Mouse (Mus musculus): ENCODE data around the gene Tcl1b4. TPM values are rescaled to one million over a fixed set of nuclear protein-coding genes. Genes with fewer than 3 reads are reported as not detected.
"Not testable (repeated sequence)": the region's sequence is repeated elsewhere in the genome, so short reads cannot be mapped to it uniquely, and the experiment has no call there.

The Tcl1b4 gene
- not detected in 2 replicates for polyA plus RNA-seq (2015; fragmentation: Nextera tagmentation; extraction: Ambion mirVana)

- not testable (repeated sequence) for H3K27ac ChIP-seq (ENCODE audit: low read depth, low read length); H3K27me3 ChIP-seq (replicated peaks; ENCODE audit: control insufficient read depth, insufficient read depth, low read length); H3K4me3 ChIP-seq (ENCODE audit: low read depth, low read length); ATAC-seq; H3K4me2 ChIP-seq (replicated peaks; ENCODE audit: low read depth); H3K9ac ChIP-seq (ENCODE audit: low read depth, low read length); H3K9me3 ChIP-seq (ENCODE audit: control insufficient read depth); H3K36me3 ChIP-seq (ENCODE audit: control insufficient read depth, insufficient read depth); H3K4me1 ChIP-seq (replicated peaks; ENCODE audit: control insufficient read depth, insufficient read depth, low read length)
- 67% methylated on average over 1 of the region's 1 CpGs for WGBS
Observed at GRCm38 (mm10) chr12:105201657-105202056, at the start of gene Tcl1b4. Tcl1b4 (plus strand) TSS chr12:105201957.

GRCm38 (mm10) chr12:105155286-105155685, 46.5 kb upstream of the Tcl1b4 start:
- not testable (repeated sequence) for H3K4me2 ChIP-seq (replicated peaks; ENCODE audit: low read depth); H3K9ac ChIP-seq (ENCODE audit: low read depth, low read length); H3K36me3 ChIP-seq (ENCODE audit: control insufficient read depth, insufficient read depth); H3K4me3 ChIP-seq (ENCODE audit: low read depth, low read length); H3K27me3 ChIP-seq (replicated peaks; ENCODE audit: control insufficient read depth, insufficient read depth, low read length); ATAC-seq; H3K4me1 ChIP-seq (replicated peaks; ENCODE audit: control insufficient read depth, insufficient read depth, low read length); H3K9me3 ChIP-seq (ENCODE audit: control insufficient read depth); H3K27ac ChIP-seq (ENCODE audit: low read depth, low read length)
- WGBS = 76% methylated on average over 4 of the region's 4 CpGs

DNA sequence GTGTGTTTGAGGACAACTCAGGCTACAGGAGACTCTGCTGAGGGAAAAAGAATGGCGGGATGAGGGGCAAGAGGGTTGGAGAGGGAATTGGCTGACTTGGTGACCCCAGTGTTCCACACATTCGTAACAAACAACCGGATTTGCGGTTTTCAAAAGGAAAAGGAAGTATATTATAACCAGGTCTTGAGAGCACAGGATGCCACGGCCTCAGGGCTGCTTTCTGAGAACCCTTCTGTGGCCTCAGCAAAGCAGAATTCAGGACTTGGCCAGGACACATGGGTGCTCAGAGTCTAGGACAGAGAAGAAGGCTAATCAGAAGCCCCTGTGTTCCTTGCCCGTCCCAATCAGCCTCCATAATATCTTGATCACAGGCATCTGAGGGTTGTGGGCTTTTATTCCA, 42.9 kb upstream of the Tcl1b4 start:
- Histone ChIP-seq H3K27me3 (replicated peaks; ENCODE audit: control insufficient read depth, insufficient read depth, low read length) (no peaks in the 10 kb centered on the region), H3K4me1 (replicated peaks; ENCODE audit: control insufficient read depth, insufficient read depth, low read length) (no peaks in the 10 kb centered on the region), H3K9me3 (ENCODE audit: control insufficient read depth) (no peaks in the 10 kb centered on the region), H3K4me3 (ENCODE audit: low read depth, low read length) (no peak overlapping the region), H3K27ac (ENCODE audit: low read depth, low read length) (no peak overlapping the region), H3K36me3 (ENCODE audit: control insufficient read depth, insufficient read depth) (no peaks in the 10 kb centered on the region), H3K4me2 (replicated peaks; ENCODE audit: low read depth) (no peak overlapping the region), H3K9ac (ENCODE audit: low read depth, low read length) (no peak overlapping the region)
- TF ChIP-seq CTCF (IDR thresholded peaks at IDR 0.05; ENCODE audit: low read depth) = no peak
- WGBS = 79% methylated on average over 6 of the region's 6 CpGs
- ATAC-seq = no peak

DNA sequence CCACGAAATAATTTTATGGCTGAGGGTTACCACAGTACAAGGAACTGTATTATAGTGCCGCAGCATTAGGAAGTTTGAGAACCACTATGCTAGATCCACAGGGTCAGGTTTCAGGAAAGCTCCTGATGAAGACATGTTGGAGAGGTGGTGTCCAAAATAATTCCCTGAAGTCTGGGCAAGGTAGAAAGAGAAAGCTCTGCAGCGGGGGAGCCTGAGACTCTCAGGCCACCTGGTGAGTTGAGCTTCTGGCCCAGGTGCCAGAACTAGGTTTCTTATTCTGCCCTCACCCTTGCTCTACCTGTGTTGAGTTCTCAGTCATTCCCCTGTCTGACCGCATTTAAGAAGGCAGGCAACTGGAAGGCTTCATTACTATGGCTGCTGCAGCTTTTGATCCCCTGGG, 42.4 kb upstream of the Tcl1b4 start, which contains the start of gene Tcl1b1:
Gene Tcl1b1, plus strand, starts transcription at position 301 of the 400 bp plus-strand sequence.
- no peak within 1 kb of the TSS for H3K4me2 ChIP-seq (replicated peaks; ENCODE audit: low read depth)
- TF ChIP-seq CTCF (IDR thresholded peaks at IDR 0.05; ENCODE audit: low read depth) = no peak
- WGBS = 71% methylated on average over 4 of the region's 4 CpGs
- ATAC-seq = no peak
- no peak within 1 kb of the TSS for H3K9ac ChIP-seq (ENCODE audit: low read depth, low read length)
- H3K9me3 ChIP-seq (ENCODE audit: control insufficient read depth) = no peaks in the 10 kb centered on the region
- H3K36me3 ChIP-seq (ENCODE audit: control insufficient read depth, insufficient read depth) = no peaks in the 10 kb centered on the region
- H3K4me1 ChIP-seq (replicated peaks; ENCODE audit: control insufficient read depth, insufficient read depth, low read length) = no peaks in the 10 kb centered on the region
- H3K27ac ChIP-seq (ENCODE audit: low read depth, low read length) = no peak within 1 kb of the TSS
- H3K27me3 ChIP-seq (replicated peaks; ENCODE audit: control insufficient read depth, insufficient read depth, low read length) = no peaks in the 10 kb centered on the region
- no peak within 1 kb of the TSS for H3K4me3 ChIP-seq (ENCODE audit: low read depth, low read length)

DNA sequence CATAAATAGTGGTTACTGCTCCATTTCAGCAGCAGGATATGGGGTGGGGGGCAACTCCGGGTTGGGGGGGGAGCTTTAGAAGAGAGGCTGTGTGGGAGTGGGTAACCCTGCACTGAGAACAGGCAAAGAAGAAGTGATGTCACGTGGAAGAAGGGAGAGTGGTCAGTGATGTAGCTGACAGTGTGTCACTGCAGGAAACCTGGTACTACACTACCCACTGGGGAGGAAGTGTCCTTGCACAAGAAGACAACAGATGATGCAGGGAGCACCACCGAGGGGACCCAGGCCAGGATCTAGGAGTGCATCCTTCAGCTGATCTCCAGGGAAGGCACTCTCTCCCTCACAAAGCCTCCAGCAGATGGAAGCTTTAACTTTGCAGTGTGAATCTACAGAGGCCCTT, 35.0 kb upstream of the Tcl1b4 start:
- no peak overlapping the region for H3K9ac ChIP-seq (ENCODE audit: low read depth, low read length)
- WGBS = 73% methylated on average over 3 of the region's 3 CpGs
- H3K27ac ChIP-seq (ENCODE audit: low read depth, low read length) = no peak overlapping the region
- H3K4me2 ChIP-seq (replicated peaks; ENCODE audit: low read depth) = no peak overlapping the region
- no peaks in the 10 kb centered on the region for H3K4me1 ChIP-seq (replicated peaks; ENCODE audit: control insufficient read depth, insufficient read depth, low read length)
- no peaks in the 10 kb centered on the region for H3K36me3 ChIP-seq (ENCODE audit: control insufficient read depth, insufficient read depth)
- no peak overlapping the region for H3K4me3 ChIP-seq (ENCODE audit: low read depth, low read length)
- no peak for TF ChIP-seq CTCF (IDR thresholded peaks at IDR 0.05; ENCODE audit: low read depth)
- H3K27me3 ChIP-seq (replicated peaks; ENCODE audit: control insufficient read depth, insufficient read depth, low read length) = no peaks in the 10 kb centered on the region
- no peaks in the 10 kb centered on the region for H3K9me3 ChIP-seq (ENCODE audit: control insufficient read depth)
- no peak for ATAC-seq

DNA sequence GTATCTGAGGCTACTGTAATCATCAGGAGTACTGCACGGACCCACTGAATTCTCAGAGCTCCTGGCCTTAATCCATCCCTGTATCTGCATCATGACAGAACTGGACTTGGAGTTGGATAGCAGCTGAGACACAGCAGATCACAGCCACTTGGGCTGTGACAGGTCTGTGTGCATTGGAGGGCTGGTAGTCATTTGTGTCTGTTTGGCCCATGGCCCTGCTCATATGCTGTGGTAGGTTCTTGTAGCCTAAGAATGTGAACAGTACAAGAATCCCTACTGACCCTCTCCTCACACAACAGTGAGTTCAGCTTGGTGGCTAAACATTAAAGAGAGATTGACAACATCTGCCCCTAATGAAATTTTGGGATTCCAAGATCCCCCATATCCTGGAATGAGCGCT, 28.4 kb upstream of the Tcl1b4 start:
- H3K9me3 ChIP-seq (ENCODE audit: control insufficient read depth) = no peaks in the 10 kb centered on the region
- H3K4me1 ChIP-seq (replicated peaks; ENCODE audit: control insufficient read depth, insufficient read depth, low read length) = no peaks in the 10 kb centered on the region
- no peak overlapping the region for H3K4me2 ChIP-seq (replicated peaks; ENCODE audit: low read depth)
- no peak overlapping the region for H3K9ac ChIP-seq (ENCODE audit: low read depth, low read length)
- no peaks in the 10 kb centered on the region for H3K27me3 ChIP-seq (replicated peaks; ENCODE audit: control insufficient read depth, insufficient read depth, low read length)
- no peak overlapping the region for H3K27ac ChIP-seq (ENCODE audit: low read depth, low read length)
- no peak for ATAC-seq
- no peak for TF ChIP-seq CTCF (IDR thresholded peaks at IDR 0.05; ENCODE audit: low read depth)
- WGBS = 88% methylated on average over 2 of the region's 2 CpGs
- H3K36me3 ChIP-seq (ENCODE audit: control insufficient read depth, insufficient read depth) = no peaks in the 10 kb centered on the region
- H3K4me3 ChIP-seq (ENCODE audit: low read depth, low read length) = no peak overlapping the region

GRCm38 (mm10) chr12:105174318-105174717, 27.4 kb upstream of the Tcl1b4 start:
- H3K27ac ChIP-seq (ENCODE audit: low read depth, low read length); H3K27me3 ChIP-seq (replicated peaks; ENCODE audit: control insufficient read depth, insufficient read depth, low read length); H3K4me2 ChIP-seq (replicated peaks; ENCODE audit: low read depth); H3K4me3 ChIP-seq (ENCODE audit: low read depth, low read length); H3K36me3 ChIP-seq (ENCODE audit: control insufficient read depth, insufficient read depth); H3K9ac ChIP-seq (ENCODE audit: low read depth, low read length); H3K4me1 ChIP-seq (replicated peaks; ENCODE audit: control insufficient read depth, insufficient read depth, low read length); ATAC-seq; H3K9me3 ChIP-seq (ENCODE audit: control insufficient read depth): not testable (repeated sequence)
- 36% methylated on average over 2 of the region's 2 CpGs for WGBS
- peak; percentile 58 for TF ChIP-seq CTCF (IDR thresholded peaks at IDR 0.05; ENCODE audit: low read depth)

DNA sequence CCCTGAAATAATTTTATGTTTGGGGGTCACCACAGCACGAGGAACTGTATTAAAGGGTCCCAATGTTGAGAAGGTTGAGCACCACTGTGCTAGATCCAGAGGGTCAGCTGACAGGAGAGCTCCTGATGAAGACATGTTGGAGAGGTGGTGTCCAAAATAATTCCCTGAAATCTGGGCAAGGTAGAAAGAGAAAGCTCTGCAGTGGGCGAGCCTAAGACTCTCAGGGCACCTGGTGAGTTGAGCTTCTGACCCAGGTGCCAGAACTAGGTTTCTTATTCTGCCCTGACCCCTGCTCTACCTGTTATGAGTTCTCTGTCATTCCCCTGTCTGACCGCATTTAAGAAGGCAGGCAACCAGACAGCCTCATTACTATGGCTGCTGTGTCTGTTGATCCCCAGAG, 25.7 kb upstream of the Tcl1b4 start, which contains the start of gene Tcl1b5:
Gene Tcl1b5, plus strand, starts transcription at position 301 of the 400 bp plus-strand sequence.
- ATAC-seq; H3K27ac ChIP-seq (ENCODE audit: low read depth, low read length); H3K4me2 ChIP-seq (replicated peaks; ENCODE audit: low read depth); H3K9ac ChIP-seq (ENCODE audit: low read depth, low read length); H3K9me3 ChIP-seq (ENCODE audit: control insufficient read depth); H3K36me3 ChIP-seq (ENCODE audit: control insufficient read depth, insufficient read depth); H3K4me1 ChIP-seq (replicated peaks; ENCODE audit: control insufficient read depth, insufficient read depth, low read length); H3K27me3 ChIP-seq (replicated peaks; ENCODE audit: control insufficient read depth, insufficient read depth, low read length); H3K4me3 ChIP-seq (ENCODE audit: low read depth, low read length): not testable (repeated sequence)
- WGBS = 51% methylated on average over 3 of the region's 3 CpGs

DNA sequence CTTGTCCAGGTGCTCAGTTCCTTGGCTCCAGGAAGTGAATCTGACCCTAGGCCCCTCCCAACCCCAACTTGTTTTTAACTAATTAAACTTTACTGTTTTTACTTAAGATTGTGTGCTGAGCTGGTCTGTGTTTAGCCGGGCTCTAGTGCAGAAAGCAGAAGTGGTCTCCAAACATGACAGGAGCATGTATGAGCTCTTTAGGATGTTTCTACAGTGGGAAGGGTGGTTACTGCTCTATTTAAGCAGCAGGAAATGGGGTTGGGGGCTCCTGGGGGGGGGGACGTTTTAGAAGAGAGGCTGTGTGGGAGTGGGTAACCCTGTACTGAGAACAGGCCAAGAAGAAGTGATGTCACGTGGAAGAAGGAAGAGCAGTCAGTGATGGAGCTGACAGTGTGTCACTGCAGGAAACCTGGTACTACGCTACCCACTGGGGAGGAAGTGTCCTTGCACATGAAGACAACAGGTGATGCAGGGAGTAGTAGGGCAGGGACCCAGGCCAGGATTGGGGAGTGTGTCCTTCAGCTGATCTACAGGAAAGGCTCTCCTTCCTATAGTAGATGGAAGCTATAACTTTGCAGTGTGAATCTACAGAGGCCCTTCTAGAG, 20.6 kb upstream of the Tcl1b4 start:
- H3K9ac ChIP-seq (ENCODE audit: low read depth, low read length); H3K27ac ChIP-seq (ENCODE audit: low read depth, low read length); H3K4me3 ChIP-seq (ENCODE audit: low read depth, low read length); H3K9me3 ChIP-seq (ENCODE audit: control insufficient read depth); ATAC-seq; H3K36me3 ChIP-seq (ENCODE audit: control insufficient read depth, insufficient read depth); H3K27me3 ChIP-seq (replicated peaks; ENCODE audit: control insufficient read depth, insufficient read depth, low read length); H3K4me2 ChIP-seq (replicated peaks; ENCODE audit: low read depth); H3K4me1 ChIP-seq (replicated peaks; ENCODE audit: control insufficient read depth, insufficient read depth, low read length): not testable (repeated sequence)
- WGBS = 66% methylated on average over 4 of the region's 4 CpGs
